Mouse (Mus musculus): ENCODE measurements at regions not wholly inside any gene's neighbourhood (a gene's known extent, or its start where the extent isn't known, plus 50 kb on each side); places are given as distances from the start of the nearest gene placed in this dataset.
A peak's percentile ranks its signal among the peaks of the same experiment; 100 is the strongest.

GRCm38 (mm10) chr11:20982010-20982409 lies 109.1 kb upstream of the Peli1 start:
- DNase-seq (ENCODE audit: inconsistent age in 2 of 2, low spot score in 1 of 2): no peak

GRCm38 (mm10) chr11:20982500-20982899 lies 108.6 kb upstream of the Peli1 start:
- no peak for DNase-seq (ENCODE audit: inconsistent age in 2 of 2, low spot score in 1 of 2)

GRCm38 (mm10) chr11:20985069-20985759 lies 105.9 kb upstream of the Peli1 start:
- no peak for DNase-seq (ENCODE audit: inconsistent age in 2 of 2, low spot score in 1 of 2)

- DNase-seq (ENCODE audit: inconsistent age in 2 of 2, low spot score in 1 of 2): no peak
These were observed 105.3 kb upstream of the Peli1 start for GRCm38 (mm10) chr11:20985771-20986170.

- no peak for DNase-seq (ENCODE audit: inconsistent age in 2 of 2, low spot score in 1 of 2)
These were observed 103.8 kb upstream of the Peli1 start for GRCm38 (mm10) chr11:20987171-20987815.

GRCm38 (mm10) chr11:20987841-20988251 lies 103.2 kb upstream of the Peli1 start:
- no peak for DNase-seq (ENCODE audit: inconsistent age in 2 of 2, low spot score in 1 of 2)

GRCm38 (mm10) chr11:20988871-20989270 lies 102.2 kb upstream of the Peli1 start:
- no peak for DNase-seq (ENCODE audit: inconsistent age in 2 of 2, low spot score in 1 of 2)

GRCm38 (mm10) chr11:20993580-20993979 lies 97.5 kb upstream of the Peli1 start:
- DNase-seq (ENCODE audit: inconsistent age in 2 of 2, low spot score in 1 of 2): no peak

GRCm38 (mm10) chr11:21001400-21001799 lies 89.7 kb upstream of the Peli1 start:
- no peak for DNase-seq (ENCODE audit: inconsistent age in 2 of 2, low spot score in 1 of 2)

- DNase-seq (ENCODE audit: inconsistent age in 2 of 2, low spot score in 1 of 2): no peak
These were observed 83.9 kb upstream of the Peli1 start for GRCm38 (mm10) chr11:21007222-21007621.

GRCm38 (mm10) chr11:21009505-21009904 lies 81.6 kb upstream of the Peli1 start:
- DNase-seq (ENCODE audit: inconsistent age in 2 of 2, low spot score in 1 of 2): no peak

- no peak for DNase-seq (ENCODE audit: inconsistent age in 2 of 2, low spot score in 1 of 2)
These were observed 80.2 kb upstream of the Peli1 start for GRCm38 (mm10) chr11:21010867-21011266.

GRCm38 (mm10) chr11:21014250-21014649 lies 76.8 kb upstream of the Peli1 start:
- DNase-seq (ENCODE audit: inconsistent age in 2 of 2, low spot score in 1 of 2): no peak

GRCm38 (mm10) chr11:21015536-21015935 lies 75.6 kb upstream of the Peli1 start:
- peak in 1 of 2 experiments; percentile 70 for DNase-seq (ENCODE audit: inconsistent age in 2 of 2, low spot score in 1 of 2)

- DNase-seq (ENCODE audit: inconsistent age in 2 of 2, low spot score in 1 of 2): no peak
These were observed 74.9 kb upstream of the Peli1 start for GRCm38 (mm10) chr11:21016133-21016746.

- DNase-seq (ENCODE audit: inconsistent age in 2 of 2, low spot score in 1 of 2): no peak
These were observed 74.2 kb upstream of the Peli1 start for GRCm38 (mm10) chr11:21016791-21017329.

GRCm38 (mm10) chr11:21019829-21020228 lies 71.3 kb upstream of the Peli1 start:
- no peak for DNase-seq (ENCODE audit: inconsistent age in 2 of 2, low spot score in 1 of 2)

- DNase-seq (ENCODE audit: inconsistent age in 2 of 2, low spot score in 1 of 2): no peak
These were observed 67.0 kb upstream of the Peli1 start for GRCm38 (mm10) chr11:21024111-21024510.

- DNase-seq (ENCODE audit: inconsistent age in 2 of 2, low spot score in 1 of 2): no peak
These were observed 66.6 kb upstream of the Peli1 start for GRCm38 (mm10) chr11:21024521-21024920.

GRCm38 (mm10) chr11:21027299-21027698 lies 63.8 kb upstream of the Peli1 start:
- DNase-seq (ENCODE audit: inconsistent age in 2 of 2, low spot score in 1 of 2): no peak

GRCm38 (mm10) chr11:21030362-21030761 lies 60.7 kb upstream of the Peli1 start:
- DNase-seq (ENCODE audit: inconsistent age in 2 of 2, low spot score in 1 of 2): no peak

- DNase-seq (ENCODE audit: inconsistent age in 2 of 2, low spot score in 1 of 2): no peak
These were observed 59.3 kb upstream of the Peli1 start for GRCm38 (mm10) chr11:21031816-21032215.

All from adrenal gland, adult (tissue).